Mouse (Mus musculus): Measurements from ENCODE around the gene Tpi1. TPM values are rescaled to one million over a fixed set of nuclear protein-coding genes. Genes with fewer than 3 reads are reported as not detected.
"Not testable (repeated sequence)": the region's sequence is repeated elsewhere in the genome, so short reads cannot be mapped to it uniquely, and the experiment has no call there.

Tpi1 gene
- total and polyA plus RNA-seq, 3 experiments: 788 to 884 (median 870) TPM

DNA sequence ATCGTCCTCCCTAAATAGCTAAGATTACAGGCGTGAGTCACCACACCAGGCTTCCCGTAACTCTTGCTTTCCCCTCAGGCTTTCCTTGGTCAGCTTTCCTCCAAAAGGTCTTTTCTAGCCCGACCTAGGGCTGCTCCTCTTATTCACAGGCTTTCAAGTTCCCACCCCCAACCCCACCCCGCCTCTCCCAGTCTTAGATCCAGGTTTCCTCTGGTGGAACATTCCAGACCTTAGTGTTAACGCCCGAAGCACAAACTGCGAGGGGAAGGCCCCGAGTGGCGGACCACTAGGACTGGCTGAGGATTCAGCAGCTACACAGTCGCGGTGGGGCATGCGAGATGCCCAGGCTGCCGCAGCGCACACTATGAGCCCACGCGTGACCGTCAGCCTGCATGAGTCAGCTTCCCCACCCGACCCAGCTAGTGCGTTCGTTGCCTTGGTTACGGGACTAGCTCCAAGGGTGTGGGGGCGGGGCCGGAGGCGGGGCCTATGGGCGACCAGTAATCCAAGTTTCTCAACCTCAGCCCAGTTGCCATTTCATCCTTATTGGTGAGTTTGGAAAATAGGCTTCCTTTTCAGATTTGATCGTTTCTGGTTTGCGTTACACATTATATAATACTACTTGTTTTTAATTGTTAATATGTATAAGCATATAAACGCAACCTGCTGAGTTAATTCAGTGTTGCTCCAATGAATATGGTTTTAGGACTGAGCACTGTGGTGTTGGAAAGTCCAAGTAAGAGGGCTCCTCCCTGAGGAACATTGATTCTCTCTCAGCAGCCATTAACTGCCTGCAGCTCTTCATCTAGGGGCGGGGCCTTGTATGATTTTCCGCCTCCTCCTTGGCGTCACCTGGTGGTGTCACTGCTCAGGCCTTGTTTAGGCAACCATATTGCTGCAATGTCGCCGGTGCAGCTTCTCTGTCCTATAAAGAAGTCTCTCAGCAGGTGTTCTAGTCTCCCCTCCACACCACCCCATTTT is 8.5 kb downstream of the Tpi1 start:
- peaks cover 12% of the 10 kb centered on the region for H3K4me1 ChIP-seq (ENCODE audit: control insufficient read depth, insufficient read depth, low read length)
- no peaks in the 10 kb centered on the region for H3K27me3 ChIP-seq (ENCODE audit: control insufficient read depth, insufficient read depth, low read length)
- H3K27ac ChIP-seq: peak overlapping the region; percentile 92
- 3% methylated on average over 34 of the region's 34 CpGs for WGBS
- H3K4me3 ChIP-seq: peak overlapping the region; percentile 50
- DNase-seq: peak; percentile 93 to 94
- peak overlapping the region; percentile 66 for H3K9ac ChIP-seq (ENCODE audit: low read depth, low read length)
- H3K36me3 ChIP-seq (ENCODE audit: control insufficient read depth, insufficient read depth, low read length): no peaks in the 10 kb centered on the region
- TF ChIP-seq EP300 (IDR thresholded peaks at IDR 0.05; ENCODE audit: insufficient read depth, low read depth, low read length): 0 out of 2 replicates have a peak, but pooled peaks have one; percentile 67
- TF ChIP-seq POLR2A (IDR thresholded peaks at IDR 0.05; ENCODE audit: insufficient read depth, low read depth, low read length): peak; percentile 66
- peak; percentile 46 for TF ChIP-seq CTCF (IDR thresholded peaks at IDR 0.05)
- intact Hi-C loops (cut with DNase I): loop anchor here (5.0 kb wide), 2 partner anchors 63 to 103 kb away; partner anchors contain the start of gene Grcc10
- H3K79me2 ChIP-seq (replicated peaks; ENCODE audit: control insufficient read depth, insufficient read depth, low read length): no peaks in the 10 kb centered on the region

DNA sequence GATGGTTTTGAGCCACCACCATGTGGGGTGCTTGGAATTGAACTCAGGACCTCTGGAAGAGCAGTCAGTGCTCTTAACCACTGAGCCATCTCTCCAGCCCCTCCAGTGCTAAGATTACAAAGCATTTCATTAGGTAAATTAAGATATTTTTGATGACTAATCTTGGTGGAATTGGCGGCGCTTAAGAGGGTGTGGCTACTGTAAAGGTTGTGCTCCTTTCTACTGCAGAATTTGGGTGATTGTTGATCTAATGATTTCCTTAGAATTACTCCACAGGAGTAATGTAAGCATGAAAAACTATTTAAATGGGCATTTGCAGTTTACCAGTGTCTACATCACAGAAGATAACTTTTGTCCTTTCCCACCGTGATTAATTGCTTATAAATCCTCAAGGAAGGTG is 9.8 kb downstream of the Tpi1 start:
- no peak overlapping the region for H3K4me3 ChIP-seq
- H3K27me3 ChIP-seq (ENCODE audit: control insufficient read depth, insufficient read depth, low read length): no peaks in the 10 kb centered on the region
- no peak overlapping the region for H3K27ac ChIP-seq
- H3K9ac ChIP-seq (ENCODE audit: low read depth, low read length): no peak overlapping the region
- H3K79me2 ChIP-seq (replicated peaks; ENCODE audit: control insufficient read depth, insufficient read depth, low read length): no peaks in the 10 kb centered on the region
- WGBS: 90% methylated on average over 3 of the region's 3 CpGs
- TF ChIP-seq POLR2A (IDR thresholded peaks at IDR 0.05; ENCODE audit: insufficient read depth, low read depth, low read length) (no peak), CTCF (IDR thresholded peaks at IDR 0.05) (no peak), EP300 (IDR thresholded peaks at IDR 0.05; ENCODE audit: insufficient read depth, low read depth, low read length) (no peak)
- no peak for DNase-seq
- intact Hi-C loops (cut with DNase I): no loop called here
- no peaks in the 10 kb centered on the region for H3K36me3 ChIP-seq (ENCODE audit: control insufficient read depth, insufficient read depth, low read length)
- peaks cover 7% of the 10 kb centered on the region for H3K4me1 ChIP-seq (ENCODE audit: control insufficient read depth, insufficient read depth, low read length)

DNA sequence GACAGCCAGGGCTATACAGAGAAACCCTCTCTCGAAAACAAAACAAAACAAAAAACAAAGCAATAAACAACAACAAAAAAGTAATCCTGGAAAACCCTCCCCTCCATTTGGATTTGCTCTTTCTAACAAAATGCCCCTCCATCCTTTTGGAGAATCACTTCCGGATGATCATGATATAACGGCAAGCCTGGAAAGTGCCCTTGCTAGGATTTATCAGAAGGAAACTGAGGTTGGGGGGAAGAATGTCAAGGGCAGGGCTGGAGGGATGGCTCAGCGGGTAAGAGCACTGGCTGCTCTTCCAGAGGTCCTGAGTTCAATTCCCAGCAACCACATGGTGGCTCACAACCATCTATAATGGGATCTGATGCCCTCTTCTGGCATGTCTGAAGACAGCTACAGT is 10.4 kb downstream of the Tpi1 start:
- H3K4me1 ChIP-seq (ENCODE audit: control insufficient read depth, insufficient read depth, low read length); H3K27me3 ChIP-seq (ENCODE audit: control insufficient read depth, insufficient read depth, low read length); DNase-seq; intact Hi-C loops (cut with DNase I); H3K4me3 ChIP-seq; H3K9ac ChIP-seq (ENCODE audit: low read depth, low read length); H3K36me3 ChIP-seq (ENCODE audit: control insufficient read depth, insufficient read depth, low read length); H3K79me2 ChIP-seq (replicated peaks; ENCODE audit: control insufficient read depth, insufficient read depth, low read length); H3K27ac ChIP-seq: not testable (repeated sequence)
- 96% methylated on average over 4 of the region's 4 CpGs for WGBS

DNA sequence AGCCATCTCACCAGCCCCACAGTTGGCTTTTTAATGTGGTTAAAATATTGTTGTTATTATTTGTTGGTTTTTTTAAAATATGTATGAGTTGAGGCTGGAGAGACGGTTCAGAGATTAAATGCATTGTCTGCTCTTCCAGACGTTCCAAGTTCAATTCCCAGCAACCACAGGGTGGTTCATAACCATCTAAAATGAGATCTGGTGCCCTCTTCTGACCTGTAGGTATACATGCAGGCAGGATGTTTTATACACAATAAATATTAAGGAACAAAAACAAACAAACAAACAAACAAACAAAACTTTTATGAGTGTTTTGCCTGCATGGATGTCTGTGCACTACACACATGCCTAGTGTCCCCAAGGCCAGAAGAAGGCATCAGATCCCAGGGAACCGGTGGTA is 11.0 kb downstream of the Tpi1 start:
- H3K27me3 ChIP-seq (ENCODE audit: control insufficient read depth, insufficient read depth, low read length): no peaks in the 10 kb centered on the region
- TF ChIP-seq CTCF (IDR thresholded peaks at IDR 0.05) (no peak), POLR2A (IDR thresholded peaks at IDR 0.05; ENCODE audit: insufficient read depth, low read depth, low read length) (no peak), EP300 (IDR thresholded peaks at IDR 0.05; ENCODE audit: insufficient read depth, low read depth, low read length) (no peak)
- H3K4me3 ChIP-seq: no peak overlapping the region
- peaks cover 5% of the 10 kb centered on the region for H3K4me1 ChIP-seq (ENCODE audit: control insufficient read depth, insufficient read depth, low read length)
- 80% methylated on average over 3 of the region's 3 CpGs for WGBS
- no peak overlapping the region for H3K27ac ChIP-seq
- DNase-seq: no peak
- intact Hi-C loops (cut with DNase I): no loop called here
- H3K79me2 ChIP-seq (replicated peaks; ENCODE audit: control insufficient read depth, insufficient read depth, low read length): no peaks in the 10 kb centered on the region
- H3K36me3 ChIP-seq (ENCODE audit: control insufficient read depth, insufficient read depth, low read length): no peaks in the 10 kb centered on the region
- H3K9ac ChIP-seq (ENCODE audit: low read depth, low read length): no peak overlapping the region

DNA sequence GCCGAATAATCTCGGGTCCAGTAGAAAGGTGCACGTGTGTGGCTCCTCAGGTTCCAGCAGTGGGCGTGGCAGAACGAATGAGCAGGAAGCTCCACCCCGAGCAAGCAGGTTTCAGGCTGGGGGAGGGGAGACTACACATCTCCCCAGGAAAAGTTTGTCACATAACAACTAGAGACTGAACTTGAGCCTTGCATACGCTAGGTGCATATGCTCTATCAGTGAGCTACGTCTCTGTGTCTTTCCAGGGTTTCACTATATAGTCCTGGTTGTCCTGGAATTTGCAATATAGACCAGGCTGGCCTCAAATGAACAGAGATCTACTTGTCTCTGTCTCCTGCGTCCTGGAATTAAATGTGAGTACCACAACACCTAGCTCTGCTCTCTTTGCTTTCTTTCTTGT is 11.7 kb downstream of the Tpi1 start:
- H3K27me3 ChIP-seq (ENCODE audit: control insufficient read depth, insufficient read depth, low read length); H3K36me3 ChIP-seq (ENCODE audit: control insufficient read depth, insufficient read depth, low read length); intact Hi-C loops (cut with DNase I); H3K9ac ChIP-seq (ENCODE audit: low read depth, low read length); H3K4me1 ChIP-seq (ENCODE audit: control insufficient read depth, insufficient read depth, low read length); H3K27ac ChIP-seq; DNase-seq; H3K4me3 ChIP-seq; H3K79me2 ChIP-seq (replicated peaks; ENCODE audit: control insufficient read depth, insufficient read depth, low read length): not testable (repeated sequence)
- WGBS: 24% methylated on average over 6 of the region's 9 CpGs

GRCm38 (mm10) chr6:124796200-124796599 is 17.9 kb downstream of the Tpi1 start:
- H3K27ac ChIP-seq: no peak overlapping the region

More at GRCm38 (mm10) chr6:124796200-124796599, 17.9 kb downstream of the Tpi1 start:
- no peak overlapping the region for H3K9ac ChIP-seq (ENCODE audit: low read depth, low read length)
- WGBS: 75% methylated on average over 2 of the region's 2 CpGs
- TF ChIP-seq CTCF (IDR thresholded peaks at IDR 0.05) (no peak), POLR2A (IDR thresholded peaks at IDR 0.05; ENCODE audit: insufficient read depth, low read depth, low read length) (no peak), EP300 (IDR thresholded peaks at IDR 0.05; ENCODE audit: insufficient read depth, low read depth, low read length) (no peak)
- no peaks in the 10 kb centered on the region for H3K36me3 ChIP-seq (ENCODE audit: control insufficient read depth, insufficient read depth, low read length)
- H3K27me3 ChIP-seq (ENCODE audit: control insufficient read depth, insufficient read depth, low read length): no peaks in the 10 kb centered on the region
- H3K4me1 ChIP-seq (ENCODE audit: control insufficient read depth, insufficient read depth, low read length): no peaks in the 10 kb centered on the region
- no peaks in the 10 kb centered on the region for H3K79me2 ChIP-seq (replicated peaks; ENCODE audit: control insufficient read depth, insufficient read depth, low read length)
- intact Hi-C loops (cut with DNase I): no loop called here
- no peak overlapping the region for H3K4me3 ChIP-seq
- DNase-seq: no peak
